Mouse (Mus musculus): ENCODE results near the gene Fanca.
"Not testable (repeated sequence)": the region's sequence is repeated elsewhere in the genome, so short reads cannot be mapped to it uniquely, and the experiment has no call there.

Fanca gene

DNA sequence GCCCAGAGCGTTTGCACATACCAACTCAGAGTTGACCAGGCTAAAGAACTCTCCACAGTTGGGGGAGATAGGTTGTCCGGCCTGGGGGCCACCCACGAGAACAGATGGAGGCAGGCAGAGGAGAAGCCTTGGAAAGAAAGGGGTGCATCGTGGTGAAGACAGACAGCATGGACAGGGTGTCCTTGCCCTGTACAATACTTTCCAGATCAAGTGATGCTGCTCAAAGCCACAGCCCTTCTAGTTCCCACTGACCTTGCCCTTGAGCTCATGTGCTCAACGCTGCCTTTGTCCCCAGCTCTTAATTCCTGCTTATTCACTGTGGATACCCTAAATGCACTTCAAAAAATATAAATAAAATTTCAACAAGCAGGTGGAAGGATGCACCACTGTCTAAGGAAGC is 43.9 kb downstream of the Fanca start:
- DNase-seq (ENCODE audit: low read depth, low spot score): no peak

DNA sequence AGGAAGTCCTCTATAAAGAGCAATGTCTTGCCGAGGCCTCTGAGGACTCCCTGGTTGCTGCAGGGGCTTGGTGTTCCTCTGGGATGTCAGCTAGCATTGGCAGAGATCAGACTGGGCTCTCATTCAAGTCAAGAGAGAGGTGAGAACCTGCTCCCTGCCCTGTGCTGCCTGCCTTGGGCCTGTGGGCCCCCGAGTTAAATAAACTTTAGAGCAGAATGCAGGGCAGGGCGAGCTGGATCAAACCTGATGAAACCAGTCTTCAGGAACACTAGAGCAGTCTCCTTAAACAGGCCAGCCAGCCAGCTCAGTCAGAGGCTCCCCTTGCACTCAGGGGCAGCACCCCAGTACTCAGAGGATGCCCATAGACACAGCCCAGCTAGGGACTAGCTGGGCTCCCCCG is 46.5 kb downstream of the Fanca start:
- DNase-seq (ENCODE audit: low read depth, low spot score): no peak

DNA sequence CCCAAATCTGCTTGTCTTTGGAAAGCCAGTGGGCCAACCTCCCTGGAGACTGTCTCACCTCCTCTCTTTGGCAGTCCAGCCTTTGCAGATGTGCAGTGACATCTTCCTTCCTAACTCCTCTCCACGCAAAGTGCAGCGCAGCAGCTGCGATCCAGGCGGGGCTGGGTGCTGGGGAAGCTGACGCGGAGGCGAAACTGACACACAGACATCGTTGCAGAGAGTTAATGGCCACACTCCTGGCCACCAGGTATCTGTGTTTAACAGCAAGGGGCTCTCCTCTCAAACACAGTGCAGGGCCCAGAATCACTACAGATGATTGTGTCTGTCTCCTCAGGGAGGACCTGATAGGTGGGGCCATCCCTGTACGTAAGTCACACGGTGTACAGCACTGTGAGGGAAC is 47.2 kb downstream of the Fanca start:
- DNase-seq (ENCODE audit: low read depth, low spot score): no peak

DNA sequence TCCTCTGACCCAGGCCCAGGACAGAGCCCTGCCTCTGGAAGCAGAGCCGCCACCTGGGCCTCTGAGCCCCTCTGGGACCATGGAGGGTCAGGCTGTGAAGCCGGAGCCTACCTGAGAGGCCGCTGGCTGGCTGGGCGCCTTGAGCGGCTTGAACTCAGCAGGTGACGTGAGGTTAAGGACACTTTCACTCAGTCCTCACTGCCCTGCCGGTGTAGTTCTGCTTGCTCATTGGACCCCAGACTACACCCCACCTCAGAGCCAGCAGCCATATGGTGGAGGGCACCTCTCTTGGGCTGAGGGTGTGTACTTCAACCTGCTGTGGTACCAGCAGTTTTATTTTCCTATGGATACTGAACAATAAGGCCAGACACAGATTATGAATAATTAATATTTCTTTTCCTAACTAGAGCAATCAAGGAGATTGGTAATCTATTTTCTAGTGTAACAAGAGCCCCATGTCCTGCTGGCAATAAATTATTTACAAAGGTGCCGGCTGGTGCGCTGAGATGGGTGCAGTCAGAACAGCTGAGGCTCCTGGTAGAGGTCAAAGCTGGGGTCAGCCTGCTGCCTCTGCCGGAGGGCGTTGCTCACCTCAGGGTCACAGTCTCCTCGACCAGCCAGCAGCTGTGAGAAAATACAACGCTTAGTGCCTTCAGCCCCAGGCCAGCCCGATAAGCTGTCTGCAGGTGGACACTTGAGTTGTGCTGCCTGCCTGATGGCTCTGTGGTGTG is 50.3 kb downstream of the Fanca start:
- DNase-seq (ENCODE audit: low read depth, low spot score): no peak

DNA sequence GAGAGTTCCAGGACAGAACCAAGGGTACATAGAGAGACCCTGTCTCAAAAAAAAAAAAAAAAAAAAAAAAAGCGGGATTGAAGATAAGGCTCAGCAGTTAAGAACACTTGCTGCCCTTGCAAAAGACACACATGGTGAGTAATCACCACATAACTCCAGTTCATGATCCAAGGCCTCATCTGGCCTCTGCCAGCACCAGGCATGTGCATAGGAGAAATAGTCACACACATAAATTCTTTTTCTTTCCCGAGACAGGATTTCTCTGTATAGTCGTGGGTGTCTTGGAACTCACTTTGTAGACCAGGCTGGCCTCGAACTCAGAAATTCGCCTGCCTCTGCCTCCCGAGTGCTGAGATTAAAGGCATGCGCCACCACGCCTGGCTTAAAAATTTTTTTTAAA is 60.8 kb downstream of the Fanca start:
- not testable (repeated sequence) for DNase-seq (ENCODE audit: low read depth, low spot score)

DNA sequence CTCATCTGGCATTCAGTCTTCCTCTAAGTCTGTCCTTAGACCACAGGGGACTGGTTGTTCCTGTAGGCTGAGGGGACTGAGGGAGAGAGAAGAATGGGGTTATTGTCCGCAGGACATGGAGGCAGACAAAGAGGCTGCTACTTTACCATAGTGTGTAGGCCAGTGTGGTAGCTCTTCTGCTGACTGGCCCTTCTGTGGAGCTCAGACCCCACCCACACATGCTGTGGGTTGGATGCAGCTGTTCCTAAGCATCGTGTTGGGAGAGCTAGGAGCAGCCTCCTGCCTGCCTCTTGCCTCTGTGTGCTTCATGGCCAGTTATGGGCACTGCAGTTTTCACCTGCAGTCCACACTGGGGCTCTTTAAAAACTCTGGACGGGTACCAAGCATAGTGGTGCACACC is 61.3 kb downstream of the Fanca start:
- no peak for DNase-seq (ENCODE audit: low read depth, low spot score)

DNA sequence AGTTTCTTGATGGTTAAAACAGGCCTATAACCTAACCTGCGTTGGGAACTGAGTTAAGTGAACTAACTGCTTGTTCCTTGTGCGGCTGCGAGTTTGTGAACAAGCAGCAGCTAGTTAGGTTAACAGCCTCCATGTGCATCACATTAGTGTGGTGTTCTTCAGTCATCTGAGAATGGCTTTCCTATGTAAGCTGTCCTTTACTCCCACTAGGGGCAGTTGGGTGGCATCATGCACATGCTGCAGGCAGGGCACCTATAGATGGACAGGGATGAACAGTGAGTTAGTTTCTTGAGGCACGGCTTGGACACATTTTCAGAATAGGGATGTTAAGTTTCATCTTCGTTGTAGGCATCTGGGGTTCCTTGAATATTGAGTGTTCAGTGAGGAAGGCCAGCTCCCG is 63.2 kb downstream of the Fanca start:
- DNase-seq (ENCODE audit: low read depth, low spot score): no peak

DNA sequence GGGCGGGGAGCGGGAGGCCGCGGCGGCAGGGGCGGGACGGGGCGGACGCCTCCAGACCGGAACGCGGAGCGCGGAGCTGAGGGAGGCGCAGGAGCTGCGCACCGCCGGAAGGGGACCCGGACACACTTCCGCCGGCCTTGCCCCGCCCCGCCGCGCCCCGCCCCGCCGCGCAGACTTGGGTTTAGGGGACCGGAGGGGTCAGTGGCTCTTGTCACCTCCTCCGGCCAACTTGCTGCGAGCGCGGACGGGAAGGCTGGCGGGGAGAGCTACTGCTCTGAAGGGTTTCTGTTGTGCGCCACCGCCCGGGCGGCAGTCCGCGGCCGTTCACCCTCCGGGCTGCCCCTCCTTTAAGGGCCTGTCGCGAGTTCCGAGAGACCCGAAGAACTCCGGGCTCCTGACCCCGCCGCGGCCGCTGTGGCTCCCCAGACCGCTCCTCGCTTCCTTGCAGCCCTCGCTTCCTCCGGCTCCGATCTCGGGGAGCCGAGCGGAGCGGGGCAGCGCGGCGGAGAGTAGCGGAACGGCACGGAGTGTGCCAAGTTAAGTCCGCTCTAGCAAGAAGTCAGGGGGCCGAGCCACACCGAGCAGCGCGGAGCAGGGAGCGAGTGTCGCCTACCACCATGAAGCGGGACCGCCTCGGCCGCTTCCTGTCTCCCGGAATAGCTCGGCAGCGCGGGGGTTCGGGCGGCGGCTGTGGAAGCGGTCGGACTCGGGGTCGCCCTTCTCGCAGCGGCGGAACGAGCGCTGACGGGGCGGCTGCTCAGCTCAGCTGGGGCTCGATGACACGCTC is 64.1 kb downstream of the Fanca start, which contains the start of the genes Zfp276 and Vps9d1:
TSS of gene Zfp276 (plus strand) at position 97 of the 787 bp plus-strand sequence.
TSS of gene Vps9d1 (minus strand) at position 250 of the 787 bp plus-strand sequence.
- peak; percentile 74 for DNase-seq (ENCODE audit: low read depth, low spot score)

DNA sequence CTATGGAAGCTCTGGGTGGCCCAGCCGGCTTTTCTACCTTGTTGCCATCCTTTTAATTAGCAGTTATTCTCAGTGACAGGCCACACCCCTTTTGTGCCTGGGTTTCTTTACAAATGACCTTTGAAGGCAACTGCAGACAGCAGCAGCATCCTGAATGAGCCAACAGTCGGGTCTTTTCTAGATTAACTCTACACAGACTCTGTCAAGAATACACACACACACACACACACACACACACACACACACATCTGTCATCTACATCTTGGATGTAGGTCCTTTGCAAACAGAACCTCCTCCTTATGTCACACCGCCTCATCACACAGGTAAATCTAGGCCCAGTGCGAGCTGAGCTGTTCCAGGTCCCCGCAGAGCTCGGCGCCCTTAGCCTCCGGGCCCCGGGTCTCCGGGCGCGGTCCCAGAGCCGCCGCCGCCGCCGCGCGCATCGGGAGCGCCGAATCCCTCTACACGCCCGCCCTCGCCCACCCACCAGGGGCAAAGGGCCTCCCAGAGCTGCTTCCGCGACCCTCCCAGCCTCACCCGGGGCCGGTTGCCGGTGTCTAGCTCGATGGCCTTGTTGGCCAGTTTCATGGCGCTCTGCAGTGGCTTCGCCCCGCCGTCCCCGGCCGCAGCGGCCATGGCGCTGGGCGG is 64.8 kb downstream of the Fanca start:
- DNase-seq (ENCODE audit: low read depth, low spot score): no peak

DNA sequence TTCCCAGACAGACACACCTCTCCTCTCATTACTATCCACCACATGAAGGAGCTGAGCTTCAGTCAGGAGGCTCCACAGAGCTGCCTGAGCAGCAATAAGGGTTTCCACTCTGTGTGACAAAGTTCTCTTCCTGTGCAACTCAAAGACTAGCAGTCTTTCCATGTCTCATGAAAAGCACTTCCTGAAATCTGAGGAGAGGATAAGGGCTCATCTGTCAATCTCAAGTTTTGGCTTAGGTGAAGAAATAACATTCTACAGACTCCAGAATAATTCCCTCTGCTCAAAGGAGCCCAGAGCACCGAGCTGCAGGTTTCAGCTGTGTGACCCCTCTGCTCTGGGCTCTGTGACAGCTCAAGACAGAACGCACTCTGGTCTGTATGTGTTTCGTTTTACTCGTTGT is 65.5 kb downstream of the Fanca start:
- DNase-seq (ENCODE audit: low read depth, low spot score): no peak

DNA sequence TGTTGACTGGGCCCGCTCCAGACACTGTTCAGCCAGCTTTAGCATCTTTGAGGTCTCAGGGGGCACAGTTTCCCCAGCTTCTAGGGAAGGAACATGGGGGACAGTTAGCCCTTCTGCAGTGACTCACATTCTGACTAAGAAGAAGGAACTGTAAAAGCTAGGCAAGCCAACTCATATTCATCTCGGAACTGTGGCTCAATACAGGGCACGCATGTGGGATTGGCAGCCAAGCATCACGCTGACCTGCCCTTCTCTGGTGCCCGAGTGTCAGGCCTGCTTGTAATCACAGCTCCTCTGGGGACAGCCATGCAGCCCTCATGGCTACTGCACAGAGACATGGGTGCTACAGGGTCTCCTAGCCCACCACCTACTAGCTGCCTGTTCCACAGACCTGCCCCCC is 67.4 kb downstream of the Fanca start:
- no peak for DNase-seq (ENCODE audit: low read depth, low spot score)

DNA sequence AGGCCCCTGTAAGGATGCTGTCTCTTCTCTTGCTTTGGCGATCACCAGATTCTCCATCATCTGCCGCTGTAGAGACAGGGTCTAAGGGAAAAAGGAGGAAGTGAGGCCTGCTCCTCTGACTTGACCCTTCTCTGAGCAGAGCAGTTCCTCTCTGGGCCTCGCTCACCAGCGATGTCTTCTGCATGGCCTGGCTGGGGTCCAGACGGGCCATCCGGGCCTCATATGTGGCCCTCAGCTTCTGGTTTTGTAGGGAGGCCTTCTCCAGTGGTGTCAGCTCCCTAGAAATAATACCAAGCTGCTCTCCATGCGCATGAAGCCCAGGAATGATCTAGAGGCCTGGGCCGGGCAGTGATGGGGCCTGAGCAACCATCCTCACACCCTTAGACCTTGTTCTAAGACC is 69.8 kb downstream of the Fanca start:
- DNase-seq (ENCODE audit: low read depth, low spot score): no peak

DNA sequence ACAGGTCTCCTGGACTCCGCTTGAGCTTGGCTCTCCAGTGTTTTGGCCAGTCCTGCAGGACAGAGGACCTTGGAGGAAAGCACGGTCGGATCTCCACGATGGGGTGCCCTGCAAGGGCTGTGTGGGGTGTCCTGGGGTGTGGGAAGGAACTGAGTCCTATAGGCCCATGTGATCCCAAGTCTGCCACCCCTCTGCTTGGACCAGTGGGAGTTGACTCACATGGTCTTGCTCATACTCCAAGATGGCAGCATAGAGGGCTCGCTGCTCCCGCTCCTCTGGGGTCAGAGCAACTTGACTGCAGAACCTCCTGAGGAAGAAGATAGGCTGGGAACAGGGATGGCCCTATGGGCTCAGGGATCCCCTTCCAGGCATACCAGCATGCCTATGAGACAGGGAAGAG is 70.6 kb downstream of the Fanca start:
- no peak for DNase-seq (ENCODE audit: low read depth, low spot score)

DNA sequence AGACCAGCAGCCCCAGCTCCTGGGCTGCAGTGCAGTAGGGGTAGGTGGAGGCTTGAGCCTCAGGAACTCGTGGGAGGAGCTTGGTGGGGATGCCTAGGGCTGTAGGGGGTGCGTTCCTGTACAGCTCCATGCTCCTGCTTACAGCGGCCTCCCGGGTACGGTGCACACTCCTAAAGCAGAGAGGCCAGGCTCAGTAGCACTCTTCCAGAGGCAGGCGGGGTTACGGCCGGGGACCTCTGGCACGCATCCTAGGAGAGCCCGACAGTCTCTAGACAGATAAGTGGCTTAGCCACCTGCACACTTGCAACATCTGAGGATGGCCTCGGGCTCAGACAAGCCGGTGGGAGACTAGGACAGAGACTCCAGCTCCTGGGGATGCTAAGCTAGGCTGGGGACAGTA is 72.8 kb downstream of the Fanca start:
- no peak for DNase-seq (ENCODE audit: low read depth, low spot score)

DNA sequence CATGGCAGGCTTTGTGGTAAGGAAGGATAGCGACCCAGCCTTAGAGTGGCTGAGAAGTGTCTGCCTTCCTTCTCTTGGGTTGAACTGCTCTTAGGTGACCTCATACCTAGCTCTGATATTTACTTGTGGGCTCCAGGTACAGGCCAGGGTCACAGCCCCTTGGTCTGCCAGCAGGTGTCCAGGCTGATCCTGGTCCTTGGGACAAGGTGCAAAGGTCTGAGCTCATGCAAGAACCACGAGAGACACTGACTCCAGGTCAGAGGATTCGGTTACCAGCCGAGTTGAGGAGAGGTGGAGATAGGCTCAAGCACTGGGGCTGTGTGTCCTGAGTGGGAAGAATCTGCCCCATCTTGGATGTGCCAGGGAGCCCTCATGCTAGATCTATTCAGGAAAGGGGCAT is 74.0 kb downstream of the Fanca start:
- DNase-seq (ENCODE audit: low read depth, low spot score): no peak

DNA sequence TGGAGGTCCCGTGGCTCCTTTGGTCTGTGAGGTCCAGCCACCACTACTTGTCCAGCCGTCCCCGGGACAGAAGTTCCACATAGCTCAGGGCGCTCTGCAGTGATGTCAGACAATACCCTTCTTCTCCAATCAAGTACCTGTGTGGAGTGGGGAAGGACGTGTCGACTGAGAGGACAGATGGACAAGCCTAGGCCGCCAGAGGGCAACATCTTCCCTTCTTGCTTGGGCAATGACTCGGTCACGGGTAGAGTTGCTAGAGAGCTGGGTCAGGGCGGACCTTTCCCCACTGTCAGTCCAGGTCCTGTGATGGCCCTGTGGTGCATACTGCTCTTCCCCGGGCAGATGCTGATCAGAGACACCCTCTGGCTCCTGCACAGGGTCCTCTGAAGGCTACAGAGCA is 75.3 kb downstream of the Fanca start:
- DNase-seq (ENCODE audit: low read depth, low spot score): no peak

DNA sequence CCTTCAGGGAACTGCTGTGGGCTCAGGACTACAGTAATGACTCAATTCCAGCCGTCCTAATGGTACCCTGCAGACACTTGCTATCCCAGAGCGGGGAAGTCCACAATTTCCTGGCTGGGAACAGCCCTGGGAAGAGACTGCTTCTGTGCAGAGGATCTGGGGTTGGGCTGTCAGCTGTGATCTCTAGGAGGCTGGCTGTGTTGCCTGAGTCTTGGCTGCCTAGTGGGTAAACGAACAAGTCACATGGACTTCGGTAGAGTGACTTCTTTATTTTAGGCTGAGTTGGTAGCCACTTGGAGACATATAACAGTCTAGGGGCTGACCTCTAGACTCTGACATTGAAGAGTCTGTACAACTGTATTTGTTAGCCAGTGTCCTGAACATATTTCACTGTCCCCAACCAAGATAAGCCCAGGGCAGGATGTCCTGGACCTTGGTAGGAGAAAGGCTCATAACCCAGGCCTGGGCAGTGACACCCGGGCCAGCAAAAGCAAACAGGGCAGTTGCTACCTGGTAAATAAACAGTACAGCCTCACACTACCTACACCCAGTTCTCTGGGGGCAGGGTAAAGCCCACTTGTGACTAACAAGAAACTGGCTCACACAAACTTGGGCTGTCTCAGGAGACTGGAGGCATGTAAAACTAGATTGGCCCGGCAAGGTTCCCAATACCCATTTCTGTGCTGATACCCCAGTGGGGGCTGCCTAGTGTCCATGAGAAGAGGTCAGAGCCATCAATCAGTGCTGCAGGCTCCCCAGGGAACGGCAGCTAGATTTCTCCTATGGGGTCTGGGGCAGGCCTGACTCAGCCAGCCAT is 76.1 kb downstream of the Fanca start:
- DNase-seq (ENCODE audit: low read depth, low spot score): no peak

DNA sequence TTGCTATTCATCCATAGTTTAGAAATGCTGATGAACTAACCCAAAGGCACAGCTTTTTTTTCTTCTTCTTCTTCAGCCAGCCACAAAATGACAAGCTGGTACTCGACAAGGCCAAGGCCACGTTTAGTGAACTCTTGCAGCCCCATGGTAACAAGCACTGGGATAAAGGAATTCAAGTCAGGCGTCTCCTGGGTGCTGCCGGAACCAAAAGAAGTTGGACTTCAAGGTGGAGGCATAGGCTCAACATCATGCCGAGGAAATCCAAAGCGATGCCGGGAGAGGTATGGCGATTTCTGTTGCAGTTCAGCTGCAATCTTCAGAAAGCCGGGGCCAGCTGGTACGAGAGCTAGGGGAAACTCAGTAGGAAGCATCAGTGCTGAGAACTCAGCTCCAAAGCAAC is 79.0 kb downstream of the Fanca start:
- no peak for DNase-seq (ENCODE audit: low read depth, low spot score)

DNA sequence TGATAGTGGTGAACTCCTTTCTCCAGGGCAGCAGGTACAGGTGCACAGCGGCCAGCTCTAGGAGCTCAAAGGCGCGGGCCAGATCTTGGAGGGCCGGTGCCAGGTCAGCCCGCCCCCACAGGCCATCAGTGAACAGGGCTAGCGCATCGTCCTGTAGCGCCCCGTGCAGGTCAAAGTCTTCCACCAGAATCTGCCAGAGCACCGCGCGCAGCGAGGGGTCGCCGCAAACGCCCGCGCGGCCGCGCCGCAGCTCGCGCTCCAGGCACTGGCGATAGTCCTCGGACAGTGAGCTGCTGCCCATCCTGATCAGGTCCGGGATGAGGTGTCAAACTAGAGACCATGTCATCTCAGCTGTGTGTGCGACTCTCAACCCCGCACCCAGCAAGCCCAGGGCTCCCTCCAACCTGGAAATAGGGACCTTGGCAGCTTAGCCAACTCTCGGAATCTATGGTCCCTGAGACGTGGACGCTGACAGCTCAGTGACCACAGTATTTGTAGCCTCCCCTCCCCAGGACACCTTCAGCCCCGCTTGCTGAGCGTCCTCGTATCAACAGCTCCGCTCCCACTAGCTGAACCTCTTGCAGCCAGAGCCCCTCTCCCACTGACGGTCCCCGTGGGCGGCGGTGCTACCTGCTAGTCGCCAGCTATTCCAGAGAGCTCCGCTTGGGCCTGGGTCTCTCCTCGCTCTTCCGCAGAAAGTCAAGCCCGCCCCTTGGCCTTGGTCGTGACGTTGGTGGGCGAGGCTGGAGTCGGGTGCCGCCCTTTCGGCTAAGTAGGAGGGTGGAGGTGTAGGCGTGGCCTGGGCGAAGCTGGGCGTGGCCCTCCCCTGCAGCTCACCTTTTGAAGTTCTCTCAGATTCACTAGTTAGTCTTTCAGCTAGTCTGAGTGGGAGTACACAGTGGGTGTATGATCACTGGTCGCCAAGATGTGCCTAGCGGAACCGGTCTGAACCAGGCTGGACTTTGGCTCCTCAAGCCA is 82.6 kb downstream of the Fanca start, which contains the start of gene Spata2l:
TSS of gene Spata2l (minus strand) at position 714 of the 978 bp plus-strand sequence.
- DNase-seq (ENCODE audit: low read depth, low spot score): peak; percentile 61

DNA sequence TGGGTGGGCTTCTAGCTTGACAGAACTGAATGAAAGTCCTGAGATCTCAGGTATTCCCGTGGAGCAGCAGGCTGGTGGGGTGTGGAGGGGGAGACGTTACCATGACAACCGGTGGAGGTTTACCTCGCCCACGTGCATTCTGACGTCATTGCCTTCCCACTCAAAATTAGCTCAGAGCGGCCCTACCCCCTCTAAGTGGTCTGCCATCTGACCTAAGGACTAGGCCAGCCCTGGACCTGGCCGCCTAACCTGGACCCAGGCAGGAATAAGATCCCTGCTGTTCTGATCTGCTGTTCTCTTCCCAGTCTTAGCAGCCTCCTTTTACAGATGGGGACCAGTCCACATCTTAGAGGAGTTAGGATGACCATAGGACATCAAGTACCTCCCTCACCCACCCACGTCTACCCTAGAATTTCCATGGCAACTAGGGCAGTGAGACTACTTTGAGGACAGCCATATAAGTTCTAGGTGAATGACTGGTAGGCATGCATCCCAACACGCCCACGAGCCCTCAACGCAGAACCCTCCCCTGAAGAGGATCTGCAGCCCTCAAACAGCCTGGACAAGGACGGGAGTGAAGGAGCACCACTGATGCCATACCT is 83.4 kb downstream of the Fanca start:
- no peak for DNase-seq (ENCODE audit: low read depth, low spot score)

Data from c-Kit-negative CD71-positive TER-119-positive erythroid progenitor cells, embryonic 14.5 days (primary cell).